Mouse (Mus musculus) heart, postnatal 0 days (tissue): ENCODE measurements around the gene 4933411K16Rik.

ENCODE experiments used
- CTCF ChIP-seq: IDR thresholded peaks from 2 replicates; pipeline ENCODE4 v1.5.1; 2016; ENCODE audit warnings: antibody characterized with exemption, control low read depth, low read depth
- EP300 ChIP-seq: IDR thresholded peaks from 2 replicates; pipeline ENCODE4 v1.6.1; 2016; ENCODE audit warnings: antibody characterized with exemption, low read depth

DNA sequence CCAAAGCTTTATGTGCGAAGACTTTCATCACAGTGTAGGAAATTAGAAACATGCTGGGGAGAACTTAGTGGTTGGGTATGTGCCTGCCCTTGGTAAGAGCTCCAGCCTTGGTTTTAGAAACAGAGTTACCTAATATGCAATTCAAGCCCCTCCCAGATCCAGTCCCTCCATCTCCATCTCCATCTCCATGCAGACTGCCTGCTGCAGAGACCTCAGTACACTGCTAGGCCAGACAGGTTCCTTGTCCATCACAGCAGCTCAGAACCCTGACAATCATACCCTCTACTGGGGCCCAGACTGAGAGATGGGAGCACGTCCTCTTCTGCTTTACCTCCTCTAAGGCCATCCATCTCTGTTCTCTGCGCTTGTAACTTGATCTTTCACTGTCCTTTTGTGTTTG lies 43.5 kb upstream of the 4933411K16Rik start:
- TF ChIP-seq CTCF = no peak
- no peak for TF ChIP-seq EP300
